Mouse (Mus musculus): ENCODE results near the gene Pisd.

The Pisd gene

DNA sequence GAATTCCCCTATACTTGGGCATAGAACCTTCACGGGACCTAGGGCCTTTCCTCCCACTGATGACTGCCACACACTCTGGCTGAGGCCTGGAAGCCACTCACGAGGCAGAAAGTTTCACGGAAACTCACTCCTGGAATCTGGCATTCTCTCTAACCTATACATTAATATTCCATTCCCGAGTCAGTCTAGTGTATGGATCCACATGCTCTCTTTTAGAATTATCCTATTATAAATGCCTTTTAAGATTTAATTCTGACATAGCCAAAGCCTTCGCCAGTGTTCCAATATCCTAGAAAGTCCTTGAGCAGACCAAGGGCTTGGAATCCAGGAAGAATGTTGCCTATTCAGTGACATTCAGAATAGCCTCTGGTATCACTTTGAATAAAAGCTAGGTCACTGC, 74.0 kb downstream of the Pisd start:
- no peak for DNase-seq (ENCODE audit: low spot score in 2 of 2)

DNA sequence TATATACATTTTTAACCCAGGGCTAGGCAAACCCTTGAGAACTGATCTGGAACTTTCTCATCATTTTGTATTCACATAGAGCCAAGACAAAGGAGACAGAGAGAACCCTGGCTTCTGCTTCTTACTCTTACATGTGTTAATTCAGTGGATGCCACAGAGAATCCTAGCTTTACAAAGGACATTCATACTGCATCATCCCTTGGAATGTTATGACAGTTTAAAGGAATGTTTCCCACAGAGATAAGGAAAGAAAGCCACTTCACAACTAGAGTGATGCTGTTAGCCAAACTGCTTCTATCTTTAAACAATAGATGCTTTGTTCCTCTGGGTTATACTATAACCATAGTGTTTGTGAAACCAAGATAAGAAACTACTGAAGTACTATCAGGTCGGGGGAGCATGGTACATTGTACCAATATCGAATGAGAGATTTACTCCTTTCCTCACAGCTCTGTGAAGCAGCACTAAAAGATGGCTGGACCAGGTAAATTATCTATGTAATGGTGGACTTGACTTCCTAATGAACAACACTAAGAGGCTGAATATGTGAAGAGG, 79.1 kb downstream of the Pisd start:
- no peak for DNase-seq (ENCODE audit: low spot score in 2 of 2)

DNA sequence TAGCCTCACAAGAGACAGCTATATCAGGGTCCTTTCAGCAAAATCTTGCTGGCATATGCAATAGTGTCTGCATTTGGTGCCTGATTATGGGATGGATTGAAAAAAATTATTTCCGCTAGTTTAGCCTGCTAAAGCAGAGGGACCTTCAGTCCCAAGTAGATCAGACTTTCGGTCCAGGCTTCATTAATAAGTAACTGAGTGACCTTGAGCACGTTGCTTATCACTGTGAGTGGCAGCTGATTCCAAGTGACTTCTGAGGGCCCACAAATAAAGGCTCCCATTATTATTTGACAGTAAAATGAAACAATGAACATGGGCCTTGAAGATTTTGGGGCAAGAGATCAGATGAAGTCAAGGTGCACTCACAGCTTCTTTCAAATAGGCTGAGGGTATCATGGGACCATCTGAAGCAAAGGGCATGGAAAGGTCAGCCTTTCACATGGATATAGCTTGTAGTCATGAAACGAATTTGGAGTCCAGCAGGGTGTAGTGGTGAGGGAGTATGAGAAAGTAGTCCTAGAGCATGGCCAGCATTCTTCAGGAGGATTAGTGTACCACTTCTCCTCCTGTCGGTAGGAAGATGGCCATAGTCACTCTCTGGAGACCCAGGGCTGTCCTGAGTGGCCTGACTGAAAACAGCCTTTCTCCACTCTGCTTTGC, 88.1 kb downstream of the Pisd start:
- DNase-seq (ENCODE audit: low spot score in 2 of 2): no peak

DNA sequence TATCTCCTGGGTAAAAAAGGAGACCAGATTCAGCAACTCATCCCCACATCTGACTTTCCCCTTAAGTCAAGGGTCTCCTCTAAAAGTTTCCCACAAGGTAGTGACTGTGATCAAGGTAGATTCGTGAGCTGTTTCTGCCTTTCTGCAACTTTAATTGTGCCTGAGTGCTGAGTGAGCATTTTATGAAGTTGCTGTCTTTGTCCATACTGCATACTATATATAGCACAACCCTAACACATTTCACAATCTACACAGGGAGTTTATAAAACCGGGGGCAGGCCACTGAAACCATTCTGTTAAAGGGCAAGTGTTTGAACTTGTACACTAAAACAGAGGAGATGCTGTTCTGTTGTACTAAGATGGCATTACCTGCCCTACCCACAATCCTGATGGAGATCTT, 92.0 kb downstream of the Pisd start:
- no peak for DNase-seq (ENCODE audit: low spot score in 2 of 2)
